Mouse (Mus musculus) lung, adult 2 months (tissue): Measurements from ENCODE around the gene Eif4b.

Source experiments
- CTCF ChIP-seq: fragments of 200-500 bp; IDR thresholded peaks from 2 replicates; pipeline ENCODE4 v1.5.1; 2011; ENCODE audit warnings: mild to moderate bottlenecking, low read length, control low read depth; ENCODE audit not compliant: insufficient read depth
- POLR2A ChIP-seq: fragments of 200-500 bp; IDR thresholded peaks from 2 replicates; pipeline ENCODE4 v1.6.1; 2011; ENCODE audit warnings: low read depth, mild to moderate bottlenecking, control low read depth, low read length, borderline replicate concordance; ENCODE audit errors: extremely low read depth

DNA sequence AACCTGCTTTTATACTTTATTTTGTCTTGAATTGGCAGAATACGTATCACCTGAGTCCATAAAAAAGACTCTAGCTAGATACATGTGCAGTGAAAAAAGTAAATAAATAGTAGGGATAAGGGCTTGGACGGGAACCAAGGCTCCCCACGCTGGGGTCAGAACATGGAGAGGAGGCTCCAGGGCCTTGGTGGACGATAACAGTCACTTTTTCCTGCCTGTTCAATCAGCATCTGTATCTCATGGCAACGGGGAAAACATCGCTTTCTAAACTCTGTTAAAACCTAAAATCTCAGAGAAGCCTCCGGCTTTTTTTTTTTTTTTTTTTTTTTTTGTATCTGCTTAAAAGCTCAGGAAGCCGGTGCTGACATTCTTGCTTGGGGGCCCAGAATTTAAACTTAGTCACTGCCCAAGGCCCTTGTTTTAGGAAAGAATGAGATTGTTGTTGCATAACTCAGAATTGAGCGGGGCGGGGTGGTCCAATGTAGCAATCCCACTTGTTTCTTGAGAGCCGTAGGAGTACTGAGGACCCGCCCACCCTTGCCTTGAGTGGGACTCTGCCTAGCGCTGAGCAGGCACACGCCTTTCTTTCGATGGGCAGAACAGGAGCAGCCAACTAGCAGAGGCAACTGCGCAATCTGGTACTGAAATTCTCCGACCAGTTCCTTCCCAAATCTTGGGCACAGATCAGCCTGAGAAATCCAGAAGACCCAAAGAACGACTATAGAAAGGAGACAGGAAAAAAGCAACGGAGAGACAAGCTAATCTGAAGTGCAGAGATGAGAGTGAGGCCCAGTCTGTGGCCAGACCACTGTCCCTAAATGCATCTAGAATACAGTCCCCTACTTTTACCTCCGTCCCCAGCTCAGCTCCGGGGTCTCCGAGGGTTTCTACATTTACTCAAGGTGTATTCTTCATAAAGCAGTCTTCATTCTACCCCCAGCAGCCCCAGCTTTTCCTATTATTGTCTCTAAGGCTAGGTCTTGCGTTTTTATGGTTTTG is 69.6 kb downstream of the Eif4b start:
- TF ChIP-seq CTCF = no peak
- TF ChIP-seq POLR2A = peak; percentile 93; the same call in 1 of the 2 replicates
